Mouse (Mus musculus) monocyte, adult 59 days (primary cell): Measurements from ENCODE around the gene Spred1. TPM values are rescaled to one million over a fixed set of nuclear protein-coding genes. Genes with fewer than 3 reads are reported as not detected.

Experiments
- total RNA-seq, 2 experiments: library from RNA; stranded (reverse); gene quantifications; one replicate each; pipeline ENCODE4 v1.2.4; 2023

Spred1 gene
- total RNA-seq = 10 to 100 TPM; 32.7 to 33.6 TPM

DNA sequence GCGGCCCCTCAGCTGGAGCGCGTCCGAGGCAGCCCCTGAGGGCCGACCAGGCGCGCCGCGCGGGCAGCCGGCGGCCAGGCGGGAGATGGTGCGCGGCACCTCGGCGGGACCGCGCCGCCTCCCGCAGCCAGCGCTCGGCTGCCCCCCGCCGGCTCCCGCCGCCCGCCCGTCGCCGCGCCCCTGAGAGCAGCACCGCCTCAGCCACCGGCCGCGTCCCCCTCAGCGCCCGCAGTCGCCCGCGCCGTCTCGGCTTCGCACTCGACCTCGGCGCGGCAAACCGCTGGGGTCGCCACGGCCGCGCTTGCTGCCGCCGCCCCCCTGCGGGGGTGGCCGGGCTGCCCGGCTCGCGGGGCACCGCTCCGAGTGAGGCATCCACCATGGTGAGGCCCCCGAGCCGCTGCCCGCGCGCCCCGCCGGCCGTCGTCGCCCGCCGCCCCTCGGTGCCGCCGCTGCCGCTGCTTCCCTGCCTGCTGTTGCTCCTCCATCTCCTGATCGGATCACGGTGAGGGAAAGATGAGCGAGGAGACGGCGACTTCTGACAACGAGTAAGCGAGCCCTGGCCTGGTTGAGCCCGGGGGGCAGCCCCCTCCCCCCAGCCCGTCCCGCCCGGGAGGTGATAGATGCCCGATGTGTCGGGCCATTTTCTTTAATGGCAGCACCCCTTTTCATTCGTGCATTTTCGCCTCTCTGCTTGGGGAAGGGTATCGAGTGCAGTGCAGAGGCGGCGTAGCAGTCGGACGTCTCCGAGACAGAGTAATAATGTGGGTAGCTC, at the start of gene Spred1:
Gene Spred1, plus strand, starts transcription at position 163 of the 772 bp plus-strand sequence.

Other genes starting within 250 kb of the Spred1 start
- not detected for gene Tmco5, start 242.7 kb upstream of the Spred1 start, total RNA-seq
- gene Fam98b, start 128.4 kb downstream of the Spred1 start, total RNA-seq = 10 to 100 TPM; 26.4 to 28.3 TPM
- 10 to 100 TPM; 37.6 to 49.1 TPM for gene Rasgrp1, start 221.6 kb downstream of the Spred1 start, total RNA-seq